Comparison of ENCODE assay signal across 15 mouse cellular contexts in genomic region chr14:76958875-76959274, GRCm38 (mm10).
DNase-seq lines count a peak whose midpoint lies in the region; ATAC-seq and TF ChIP-seq lines count a peak whose summit lies in the region.
"Had no signal": no experiment of that assay in that cellular context is flagged by ENCODE, and none has a peak within 500 bp of the region (broad histone marks: within the 10 kb centered on the region; RNA-seq: fewer than 3 reads in every experiment).

No protein-coding gene starts in this region.

- peak; percentile 61 for DNase-seq in gastrocnemius, adult 2 months
- no peak for DNase-seq in gastrocnemius, postnatal 36 days
- DNase-seq in embryonic facial prominence, embryonic 14.5 days (ENCODE audit: low spot score): peak; percentile 67
- peak; percentile 58 to 73 for DNase-seq in layer of hippocampus, adult 8-10 months (ENCODE audit: low spot score in 2 of 2)
- no peak for DNase-seq in kidney, postnatal 14 days
- DNase-seq in embryo, embryonic 11 days: no peak
- DNase-seq: adrenal gland, adult 2 months; B cell, adult 2 months; heart, adult 11 months; heart, postnatal 36 days; thymus, postnatal 25 days had no signal

- no peak overlapping the region for H3K4me2 ChIP-seq in embryonic facial prominence, embryonic 14.5 days (ENCODE audit: low read depth, low read length)
- peak overlapping the region; percentile 68 for H3K4me2 ChIP-seq in myocyte (ENCODE audit: low read depth)

- peaks cover 11% of the 10 kb centered on the region for H3K4me1 ChIP-seq in embryonic facial prominence, embryonic 14.5 days (ENCODE audit: control insufficient read depth, insufficient read depth, low read length)

- H3K27ac ChIP-seq in gastrocnemius, adult 2 months: no peak overlapping the region
- no peak overlapping the region for H3K27ac ChIP-seq in embryonic facial prominence, embryonic 14.5 days (replicated peaks; ENCODE audit: low read depth, low read length)
- H3K27ac ChIP-seq: limb, embryonic 10.5 days had no signal

- no peaks in the 10 kb centered on the region for H3K9me3 ChIP-seq in embryonic facial prominence, embryonic 14.5 days (ENCODE audit: control insufficient read depth, low read length)
- H3K9me3 ChIP-seq: limb, embryonic 10.5 days had no signal

- 57% methylated on average over 10 of the region's 10 CpGs for WGBS in embryonic facial prominence, embryonic 14.5 days

- H3K27me3 ChIP-seq in embryonic facial prominence, embryonic 14.5 days (replicated peaks; ENCODE audit: control insufficient read depth, insufficient read depth, low read length): no peaks in the 10 kb centered on the region
- no peaks in the 10 kb centered on the region for H3K27me3 ChIP-seq in myocyte (ENCODE audit: control insufficient read depth, insufficient read depth, insufficient read length)

- no peak overlapping the region for H3K9ac ChIP-seq in embryonic facial prominence, embryonic 14.5 days (ENCODE audit: low read depth, low read length)

- H3K79me2 ChIP-seq in myocyte (ENCODE audit: control insufficient read depth, insufficient read depth): no peaks in the 10 kb centered on the region

- H3ac ChIP-seq in myocyte (ENCODE audit: control insufficient read depth, insufficient read length): no peak overlapping the region

- no peak; the same call in 1 of the 2 replicates for ATAC-seq in embryonic facial prominence, embryonic 14.5 days (ENCODE audit: low read depth)
- ATAC-seq in CD4-positive, CD25-positive, alpha-beta regulatory T cell, adult 4 months: no peak
- ATAC-seq: intestine, postnatal 0 days had no signal

- no peak for TF ChIP-seq POLR2A in myocyte (IDR thresholded peaks at IDR 0.05; ENCODE audit: insufficient read length, low read depth)

- intact Hi-C loops in gastrocnemius, adult 2 months (cut with DNase I): no loop called here
- intact Hi-C loops in gastrocnemius, postnatal 36 days (cut with DNase I): no loop called here

- H3K36me3 ChIP-seq in embryonic facial prominence, embryonic 14.5 days (ENCODE audit: control insufficient read depth, insufficient read depth, low read length): no peaks in the 10 kb centered on the region
- H3K36me3 ChIP-seq in myocyte (ENCODE audit: control insufficient read depth, insufficient read depth): no peaks in the 10 kb centered on the region
- H3K36me3 ChIP-seq: limb, embryonic 10.5 days had no signal

- no peak overlapping the region for H3K4me3 ChIP-seq in gastrocnemius, adult 2 months
- no peak overlapping the region for H3K4me3 ChIP-seq in embryonic facial prominence, embryonic 14.5 days (ENCODE audit: low read depth, low read length)
- no peak overlapping the region for H3K4me3 ChIP-seq in myocyte
- H3K4me3 ChIP-seq: limb, embryonic 10.5 days had no signal

- no peak for TF ChIP-seq CTCF in gastrocnemius, adult 2 months (IDR thresholded peaks at IDR 0.05)

TF ChIP-seq in myocyte, 11 proteins besides CTCF, POLR2A, EP300 and RAD21:
- TF ChIP-seq TCF12 (IDR thresholded peaks at IDR 0.05; ENCODE audit: insufficient read depth, poor library complexity, severe bottlenecking): no peak
- TF ChIP-seq REST (IDR thresholded peaks at IDR 0.05; ENCODE audit: insufficient read depth, insufficient read length): no peak
- no peak for TF ChIP-seq POLR2AphosphoS2 (IDR thresholded peaks at IDR 0.05; ENCODE audit: insufficient read length, low read depth)
- TF ChIP-seq TCF3 (IDR thresholded peaks at IDR 0.05; ENCODE audit: insufficient read length, low read depth): no peak
- TF ChIP-seq MYOD1 (IDR thresholded peaks at IDR 0.05; ENCODE audit: control insufficient read depth in 1 of 3, insufficient read length in 2 of 3, low read depth in 2 of 3): peak; percentile 28 to 94 (median 88)
- peak; percentile 27 to 91 (median 50) for TF ChIP-seq MYOG (IDR thresholded peaks at IDR 0.05; ENCODE audit: control insufficient read depth in 1 of 3, insufficient read depth in 1 of 3, insufficient read length in 2 of 3, low read depth in 2 of 3)
- no peak for TF ChIP-seq CEBPB (IDR thresholded peaks at IDR 0.05; ENCODE audit: insufficient read depth, poor library complexity, severe bottlenecking)

Comparison
In these comparisons a context has a peak if more than half of its experiments do, and no peak if none do; other contexts are left out.
1. DNase-seq: peak in gastrocnemius, adult 2 months (single experiment), embryonic facial prominence, embryonic 14.5 days (single experiment) and layer of hippocampus, adult 8-10 months (2 of 2); none in gastrocnemius, postnatal 36 days (0 of 2), kidney, postnatal 14 days (single experiment) and embryo, embryonic 11 days (single experiment).